Mouse (Mus musculus) hindbrain, embryonic 14.5 days (tissue): ENCODE results near the gene Gm19426. TPM values are rescaled to one million over a fixed set of nuclear protein-coding genes. Genes with fewer than 3 reads are reported as not detected.
A peak's percentile ranks its signal among the peaks of the same experiment; 100 is the strongest.

Experiments
- ATAC-seq: fragments of 200-750 bp; cut with Nextera tagmentation; 2 replicates; pipeline ENCODE4 v1.8.0; 2017; ENCODE audit warnings: moderate number of reproducible peaks, mild to moderate bottlenecking, moderate TSS enrichment, moderate library complexity; ENCODE audit not compliant: low FRiP score
- DNase-seq: peaks from one replicate; pipeline ENCODE4 v3.0.0-alpha.2; 2015; ENCODE audit warnings: low spot score
- H3K27ac ChIP-seq: fragments of 300-500 bp; sonication (generic); 2 replicates; pipeline ENCODE4 v1.5.1; 2014; ENCODE audit warnings: mild to moderate bottlenecking, moderate library complexity
- H3K27me3 ChIP-seq: fragments of 300-500 bp; sonication (generic); 2 replicates; pipeline ENCODE4 v1.6.1; 2014; ENCODE audit warnings: mild to moderate bottlenecking, low read length, mixed read lengths; ENCODE audit not compliant: control insufficient read depth, insufficient read depth
- H3K36me3 ChIP-seq: fragments of 300-500 bp; sonication (generic); replicated peaks from 2 replicates; pipeline ENCODE4 v1.6.1; 2014; ENCODE audit not compliant: control insufficient read depth, insufficient read depth
- H3K4me1 ChIP-seq: fragments of 300-500 bp; sonication (generic); replicated peaks from 2 replicates; pipeline ENCODE4 v1.6.1; 2014; ENCODE audit warnings: antibody characterized with exemption, low read length, mixed read lengths; ENCODE audit not compliant: control insufficient read depth, insufficient read depth
- H3K4me2 ChIP-seq: fragments of 300-500 bp; sonication (generic); replicated peaks from 2 replicates; pipeline ENCODE4 v1.6.1; 2014; ENCODE audit warnings: mild to moderate bottlenecking, moderate library complexity
- H3K4me3 ChIP-seq: fragments of 300-500 bp; sonication (generic); replicated peaks from 2 replicates; pipeline ENCODE4 v1.5.1; 2014; ENCODE audit warnings: mild to moderate bottlenecking, low read length
- H3K9ac ChIP-seq: fragments of 300-500 bp; sonication (generic); 2 replicates; pipeline ENCODE4 v1.6.1; 2014
- H3K9me3 ChIP-seq: fragments of 300-500 bp; sonication (generic); 2 replicates; pipeline ENCODE4 v1.6.1; 2016; ENCODE audit warnings: low read length; ENCODE audit not compliant: control insufficient read depth
- WGBS: fragments of 180-500 bp; shearing (Covaris S2); extraction: QIAGEN DNeasy Blood & Tissue Kit; methylation state at CpG from one replicate; pipeline ENCODE4 v1.1.7; 2014; 5-methylcytosine and 5-hydroxymethylcytosine counted together
- polyA plus RNA-seq: library from polyadenylated mRNA; unstranded; fragments of >200 nt; fragmentation: Nextera tagmentation; extraction: Ambion mirVana; gene quantifications from 2 replicates; pipeline ENCODE4 v1.2.1, GENCODE M21; 2014

Gene Gm19426
- 2.9 and 3.4 TPM in 2 replicates for polyA plus RNA-seq

GRCm38 (mm10) chr2:84743561-84743960, at the start of gene Gm19426:
TSS of gene Gm19426 (minus strand) at chr2:84743655.
- Histone ChIP-seq H3K4me3 (peak within 1 kb of the TSS; percentile 89), H3K4me2 (peak within 1 kb of the TSS; percentile 86), H3K4me1 (peaks cover 40% of the 10 kb centered on the region), H3K36me3 (0 out of 2 replicates have a peak, but pooled peaks cover 7% of the 10 kb centered on the region), H3K27me3 (no peaks in the 10 kb centered on the region), H3K27ac (peak within 1 kb of the TSS; percentile 98), H3K9me3 (no peaks in the 10 kb centered on the region), H3K9ac (peak within 1 kb of the TSS; percentile 89)
- peak; percentile 87 for DNase-seq
- under 1% methylated on average over 25 of the region's 25 CpGs for WGBS
- ATAC-seq, result peak; percentile 91

GRCm38 (mm10) chr2:84793154-84793553, 49.7 kb upstream of the Gm19426 start:
- Histone ChIP-seq H3K36me3 (no peaks in the 10 kb centered on the region), H3K4me3 (no peak overlapping the region), H3K27me3 (no peaks in the 10 kb centered on the region; the same call in 1 of the 2 replicates), H3K4me1 (peaks cover under 1% of the 10 kb centered on the region; the same call in 1 of the 2 replicates), H3K9ac (no peak overlapping the region), H3K9me3 (no peaks in the 10 kb centered on the region), H3K27ac (no peak overlapping the region), H3K4me2 (no peak overlapping the region)
- 88% methylated on average over 3 of the region's 3 CpGs for WGBS
- ATAC-seq, result no peak
- DNase-seq, result no peak

DNA sequence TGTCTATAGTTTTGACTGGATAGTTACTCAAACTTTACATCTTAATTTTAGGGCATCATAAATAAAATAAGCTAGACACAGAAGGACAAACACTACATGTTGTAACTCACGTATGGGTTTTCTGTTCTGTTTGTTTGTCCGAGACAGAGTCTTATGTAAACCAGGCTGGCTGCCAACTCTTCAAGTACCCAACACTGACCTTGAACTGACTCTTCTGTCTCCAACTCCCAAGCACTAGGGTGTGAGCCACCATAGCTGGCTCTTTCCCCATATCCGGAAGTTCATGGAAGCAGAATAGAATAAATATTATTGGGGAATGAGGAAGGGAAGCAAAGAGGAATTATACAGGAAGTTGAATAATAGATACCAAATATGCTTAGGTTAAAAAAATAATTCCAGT, 49.1 kb upstream of the Gm19426 start:
- no peak for ATAC-seq
- WGBS, result 88% methylated on average over 3 of the region's 3 CpGs

DNA sequence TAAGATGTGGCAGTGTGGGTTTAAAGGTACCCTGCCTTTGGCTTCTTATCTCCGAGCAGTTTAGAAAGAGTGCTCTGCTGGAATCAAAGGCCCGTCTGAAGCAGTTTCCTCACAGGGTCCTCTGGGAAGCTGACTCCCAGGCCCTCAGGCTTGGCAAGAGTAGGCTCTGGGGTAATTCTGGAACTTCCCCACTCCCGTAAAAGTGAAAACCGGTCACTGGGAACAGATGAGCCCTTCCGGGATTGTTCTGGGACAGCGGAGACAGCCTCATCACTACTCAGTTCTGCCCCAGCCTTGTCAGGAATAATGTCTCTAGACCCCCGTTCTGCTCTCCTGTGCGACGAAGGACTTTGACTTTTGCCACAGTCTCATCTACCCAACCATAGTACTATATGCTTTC, 47.0 kb upstream of the Gm19426 start:
- Histone ChIP-seq H3K9me3 (no peaks in the 10 kb centered on the region), H3K9ac (no peak overlapping the region), H3K4me1 (no peaks in the 10 kb centered on the region), H3K36me3 (no peaks in the 10 kb centered on the region), H3K27ac (no peak overlapping the region), H3K4me2 (no peak overlapping the region), H3K4me3 (no peak overlapping the region), H3K27me3 (no peaks in the 10 kb centered on the region; the same call in 1 of the 2 replicates)
- DNase-seq (no peak), ATAC-seq (no peak)
- WGBS, result 54% methylated on average over 9 of the region's 9 CpGs

More for the DNA sequence above, 49.1 kb upstream of the Gm19426 start:
- DNase-seq, result no peak
- H3K36me3 ChIP-seq, result no peaks in the 10 kb centered on the region
- no peak overlapping the region for H3K27ac ChIP-seq
- no peaks in the 10 kb centered on the region; the same call in 1 of the 2 replicates for H3K27me3 ChIP-seq
- H3K9me3 ChIP-seq, result no peaks in the 10 kb centered on the region
- H3K4me2 ChIP-seq, result no peak overlapping the region
- no peak overlapping the region for H3K4me3 ChIP-seq
- H3K4me1 ChIP-seq, result no peaks in the 10 kb centered on the region
- H3K9ac ChIP-seq, result no peak overlapping the region

- no peak overlapping the region for H3K4me3 ChIP-seq
- no peak overlapping the region for H3K4me2 ChIP-seq
- DNase-seq (no peak), ATAC-seq (no peak)
- H3K9me3 ChIP-seq, result no peaks in the 10 kb centered on the region
- no peak overlapping the region for H3K27ac ChIP-seq
- H3K4me1 ChIP-seq, result no peaks in the 10 kb centered on the region
- 94% methylated on average over 3 of the region's 3 CpGs for WGBS
- no peaks in the 10 kb centered on the region for H3K36me3 ChIP-seq
- no peaks in the 10 kb centered on the region; the same call in 1 of the 2 replicates for H3K27me3 ChIP-seq
- no peak overlapping the region for H3K9ac ChIP-seq
Observed at GRCm38 (mm10) chr2:84788316-84788715, 44.9 kb upstream of the Gm19426 start.

DNA sequence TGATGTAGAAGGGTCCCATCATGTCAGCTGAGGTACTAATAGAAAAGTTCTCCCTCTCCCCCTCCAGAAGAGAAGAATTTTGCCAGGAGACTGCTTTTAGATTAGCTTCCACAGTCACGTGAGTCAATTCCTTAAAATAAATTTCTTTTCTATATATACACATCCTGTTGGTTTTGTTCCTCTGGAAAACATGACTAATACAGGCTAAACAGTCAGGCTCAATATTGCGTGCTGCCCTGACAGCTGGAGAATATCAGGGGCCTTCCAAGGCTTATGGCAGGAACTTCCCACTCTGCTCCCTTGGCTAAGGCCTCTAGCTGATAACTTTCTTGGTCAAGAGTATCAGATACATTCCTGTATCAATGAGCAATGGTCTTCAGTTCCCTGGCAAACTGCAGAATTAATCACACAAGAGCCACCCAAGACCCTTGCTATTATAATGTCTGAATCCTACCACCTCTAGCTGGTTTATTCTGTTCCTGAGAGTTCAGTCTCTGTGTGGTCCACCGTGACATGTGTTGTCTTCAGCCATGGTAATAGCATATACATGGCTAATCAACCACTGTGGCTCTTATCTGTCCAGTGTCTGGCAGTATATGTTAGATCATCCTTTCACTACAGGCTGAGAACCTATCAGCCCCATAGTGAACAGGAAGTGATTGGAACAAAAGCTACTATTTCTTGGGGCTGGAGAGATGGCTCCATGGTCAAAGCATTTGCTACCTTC, 40.5 kb upstream of the Gm19426 start:
- no peak overlapping the region for H3K9ac ChIP-seq
- DNase-seq (no peak), ATAC-seq (no peak)
- H3K4me1 ChIP-seq, result no peaks in the 10 kb centered on the region
- H3K4me2 ChIP-seq, result no peak overlapping the region
- H3K36me3 ChIP-seq, result no peaks in the 10 kb centered on the region
- H3K27me3 ChIP-seq, result no peaks in the 10 kb centered on the region
- WGBS, result 88% methylated on average over 3 of the region's 3 CpGs
- H3K9me3 ChIP-seq, result no peaks in the 10 kb centered on the region
- H3K4me3 ChIP-seq, result no peak overlapping the region
- no peak overlapping the region for H3K27ac ChIP-seq

- Histone ChIP-seq H3K4me1 (no peaks in the 10 kb centered on the region), H3K27me3 (no peaks in the 10 kb centered on the region), H3K9me3 (no peaks in the 10 kb centered on the region), H3K4me2 (no peak overlapping the region), H3K4me3 (no peak overlapping the region), H3K27ac (no peak overlapping the region), H3K36me3 (no peaks in the 10 kb centered on the region), H3K9ac (no peak overlapping the region)
- no peak for ATAC-seq
- DNase-seq, result no peak
- 90% methylated on average over 1 of the region's 1 CpGs for WGBS
Observed at GRCm38 (mm10) chr2:84783315-84783714, 39.9 kb upstream of the Gm19426 start.

DNA sequence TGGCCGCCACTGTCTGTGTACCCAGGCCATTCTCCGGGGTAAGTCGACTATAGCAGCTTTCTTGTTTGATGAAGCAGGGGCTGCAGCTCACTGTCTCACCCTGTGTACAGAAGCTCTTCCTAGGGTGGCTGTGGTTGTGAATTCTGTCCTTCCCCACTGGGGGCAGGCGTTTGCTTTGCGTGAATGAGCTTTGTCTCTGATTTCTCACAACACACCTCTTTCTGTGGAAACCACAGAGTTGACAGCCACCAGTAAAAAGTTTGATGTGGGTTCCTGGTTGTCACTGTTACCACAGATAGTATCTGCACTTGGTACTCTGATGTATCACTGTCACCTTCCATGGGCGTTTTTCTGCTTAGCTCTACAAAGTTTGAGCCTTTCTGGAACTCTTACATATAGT, 35.8 kb upstream of the Gm19426 start:
- no peak overlapping the region for H3K27ac ChIP-seq
- 61% methylated on average over 6 of the region's 6 CpGs for WGBS
- no peak overlapping the region for H3K4me2 ChIP-seq
- no peaks in the 10 kb centered on the region for H3K9me3 ChIP-seq
- H3K36me3 ChIP-seq, result no peaks in the 10 kb centered on the region
- H3K4me3 ChIP-seq, result no peak overlapping the region
- H3K9ac ChIP-seq, result no peak overlapping the region
- H3K4me1 ChIP-seq, result peaks cover 6% of the 10 kb centered on the region
- no peak for DNase-seq
- no peak for ATAC-seq
- no peaks in the 10 kb centered on the region for H3K27me3 ChIP-seq

GRCm38 (mm10) chr2:84777706-84778105, 34.3 kb upstream of the Gm19426 start:
- no peak overlapping the region for H3K27ac ChIP-seq
- DNase-seq (no peak), ATAC-seq (no peak)
- H3K9me3 ChIP-seq, result no peaks in the 10 kb centered on the region
- H3K4me2 ChIP-seq, result no peak overlapping the region
- no peaks in the 10 kb centered on the region for H3K36me3 ChIP-seq
- H3K9ac ChIP-seq, result no peak overlapping the region
- 49% methylated on average over 3 of the region's 3 CpGs for WGBS
- no peak overlapping the region for H3K4me3 ChIP-seq
- peaks cover 8% of the 10 kb centered on the region for H3K4me1 ChIP-seq
- H3K27me3 ChIP-seq, result no peaks in the 10 kb centered on the region
